Mouse (Mus musculus) WW6 (cell line): ENCODE measurements at regions not wholly inside any gene's neighbourhood (a gene's known extent, or its start where the extent isn't known, plus 50 kb on each side); places are given as distances from the start of the nearest gene placed in this dataset.

ENCODE experiments used
- DNase-seq: peaks from one replicate; pipeline ENCODE4 v3.0.0-alpha.2; 2013; ENCODE audit warnings: low read depth, low spot score

- DNase-seq = no peak
Observed at GRCm38 (mm10) chr8:73930344-73930743, 577.0 kb upstream of the Large1 start.

GRCm38 (mm10) chr8:73925515-73926241, 572.3 kb upstream of the Large1 start:
- no peak for DNase-seq

GRCm38 (mm10) chr8:73923181-73923580, 569.8 kb upstream of the Large1 start:
- no peak for DNase-seq

- DNase-seq = no peak
Observed at GRCm38 (mm10) chr8:73921158-73921557, 567.8 kb upstream of the Large1 start.

- DNase-seq = no peak
Observed at GRCm38 (mm10) chr8:73920564-73920963, 567.2 kb upstream of the Large1 start.

- no peak for DNase-seq
Observed at GRCm38 (mm10) chr8:73905071-73905470, 551.7 kb upstream of the Large1 start.

- no peak for DNase-seq
Observed at GRCm38 (mm10) chr8:73903838-73904237, 550.5 kb upstream of the Large1 start.

GRCm38 (mm10) chr8:73885976-73886375, 532.6 kb upstream of the Large1 start:
- no peak for DNase-seq

GRCm38 (mm10) chr8:73881606-73882005, 528.3 kb upstream of the Large1 start:
- DNase-seq = peak; percentile 24
